Comparison of ENCODE assay signal across 19 mouse cellular contexts in the genomic region with DNA sequence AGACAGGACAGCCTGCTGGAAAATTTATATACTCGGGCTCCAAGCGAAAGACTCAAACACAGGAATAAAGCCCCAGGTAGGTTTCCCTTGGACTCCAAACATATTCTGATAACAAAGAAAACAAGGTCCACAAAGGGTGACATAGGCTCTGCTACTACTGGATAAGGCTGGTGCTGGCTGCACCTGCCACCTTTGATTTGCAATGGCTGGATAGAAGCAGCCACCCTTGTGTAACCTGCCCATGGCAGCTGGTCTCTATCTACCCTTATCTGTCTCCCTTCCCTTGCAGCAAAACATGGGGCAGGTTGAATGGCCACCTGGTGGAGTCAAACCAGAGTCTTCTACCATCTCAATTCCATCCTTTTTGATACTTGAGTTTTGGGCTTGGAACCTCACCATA. TPM values are rescaled to one million over a fixed set of nuclear protein-coding genes. Genes with fewer than 3 reads are reported as not detected.
"Had no signal": no experiment of that assay in that cellular context is flagged by ENCODE, and none has a peak within 500 bp of the region (broad histone marks: within the 10 kb centered on the region; RNA-seq: fewer than 3 reads in every experiment).

No protein-coding gene starts in this region.

- H3K4me3 ChIP-seq: left cerebral cortex, adult 2 months; limb, embryonic 10.5 days; liver, embryonic 15.5 days; lung, embryonic 15.5 days; midbrain, embryonic 12.5 days had no signal

- H3K36me3 ChIP-seq: limb, embryonic 10.5 days; midbrain, embryonic 12.5 days had no signal

- H3K27me3 ChIP-seq: liver, embryonic 15.5 days; lung, embryonic 15.5 days; midbrain, embryonic 12.5 days had no signal

- H3K9me3 ChIP-seq: limb, embryonic 10.5 days; liver, embryonic 15.5 days; lung, embryonic 15.5 days; midbrain, embryonic 12.5 days had no signal

- H3K27ac ChIP-seq: left cerebral cortex, adult 2 months; limb, embryonic 10.5 days; liver, embryonic 15.5 days; lung, embryonic 15.5 days; macrophage; midbrain, embryonic 12.5 days had no signal

- ATAC-seq: midbrain, embryonic 16.5 days had no signal

- H3K4me1 ChIP-seq: limb, embryonic 10.5 days; liver, embryonic 15.5 days; lung, embryonic 15.5 days; midbrain, embryonic 12.5 days had no signal

- H3K4me2 ChIP-seq: liver, embryonic 15.5 days; lung, embryonic 15.5 days; midbrain, embryonic 12.5 days had no signal

- DNase-seq: kidney, adult 18-20 months; kidney, postnatal 10 days; lung, postnatal 14 days; thymus, adult 2 months; thymus, postnatal 25 days had no signal

- H3K9ac ChIP-seq: liver, embryonic 15.5 days; lung, embryonic 15.5 days; midbrain, embryonic 12.5 days had no signal

RNA-seq across cellular contexts. Expression of gene Cyp2c70, which starts 45.4 kb away (rescaled TPM):
- total RNA-seq: megakaryocyte-erythroid progenitor cell, adult 5-6 weeks; neutrophil, adult 5-6 weeks had no signal
- polyA plus RNA-seq: kidney, embryonic 14.5 days; large intestine, adult 2 months; limb, embryonic 10.5 days; limb, embryonic 14.5 days; lung, embryonic 15.5 days; macrophage; midbrain, embryonic 12.5 days; midbrain, embryonic 16.5 days; neural tube, embryonic 11.5 days; urinary bladder, adult 2 months had no signal
